Mouse (Mus musculus): ENCODE data around the gene Rfc1. TPM values are rescaled to one million over a fixed set of nuclear protein-coding genes. Genes with fewer than 3 reads are reported as not detected.
A peak's percentile ranks its signal among the peaks of the same experiment; 100 is the strongest.

Rfc1 gene
- polyA plus RNA-seq, 1 experiment from 2014 or later = 28.9 TPM

- Histone ChIP-seq H3K27me3 (replicated peaks; ENCODE audit: control insufficient read depth, insufficient read depth, low read length) (no peaks in the 10 kb centered on the region), H3K4me3 (ENCODE audit: low read depth, low read length) (no peak overlapping the region), H3K9ac (ENCODE audit: low read depth, low read length) (no peak overlapping the region), H3K27ac (ENCODE audit: low read depth, low read length) (no peak overlapping the region), H3K9me3 (ENCODE audit: control insufficient read depth) (no peaks in the 10 kb centered on the region), H3K4me1 (replicated peaks; ENCODE audit: control insufficient read depth, insufficient read depth, low read length) (no peaks in the 10 kb centered on the region), H3K4me2 (replicated peaks; ENCODE audit: low read depth) (no peak overlapping the region), H3K36me3 (ENCODE audit: control insufficient read depth, insufficient read depth) (peaks cover 7% of the 10 kb centered on the region; the same call in 1 of the 2 replicates)
- no peak for ATAC-seq
- peak; percentile 68 for TF ChIP-seq CTCF (IDR thresholded peaks at IDR 0.05; ENCODE audit: low read depth)
- 42% methylated on average over 5 of the region's 5 CpGs for WGBS
Observed at GRCm38 (mm10) chr5:65242740-65243139, 92.7 kb downstream of the Rfc1 start.

DNA sequence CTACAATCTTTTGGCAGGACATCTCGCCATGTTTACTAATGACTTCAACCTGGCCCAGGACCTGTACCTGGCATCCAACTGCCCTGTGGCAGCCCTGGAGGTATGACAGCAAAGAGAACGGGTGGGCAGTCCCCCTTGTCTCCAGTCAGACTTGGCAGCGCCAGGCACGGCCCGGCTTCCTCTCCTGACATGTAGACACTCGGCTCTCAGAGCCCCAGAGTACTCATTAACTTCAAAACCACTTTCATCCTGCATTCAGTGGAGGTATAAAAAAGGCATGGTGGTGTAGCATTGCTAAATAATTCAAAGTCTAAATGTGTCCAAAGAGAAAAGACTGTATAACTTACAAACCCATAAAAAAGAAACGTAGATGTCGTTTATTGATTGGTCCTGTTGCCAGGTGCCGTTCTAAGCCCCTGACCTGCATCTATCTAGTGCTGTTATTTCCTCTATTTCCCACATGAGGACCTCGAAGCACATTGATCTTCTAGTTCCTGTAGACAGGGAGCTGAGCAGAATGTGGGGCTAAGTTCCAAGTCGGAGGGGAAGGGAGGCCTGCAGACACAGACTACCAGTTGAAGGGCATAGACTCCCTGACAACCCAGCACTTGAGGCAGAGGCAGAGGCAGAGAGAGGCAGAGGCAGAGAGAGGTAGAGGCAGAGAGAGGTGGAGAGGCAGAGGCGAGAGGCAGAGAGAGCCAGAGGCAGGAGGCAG, 104.0 kb downstream of the Rfc1 start:
- no peak for ATAC-seq
- H3K4me3 ChIP-seq (ENCODE audit: low read depth, low read length) = no peak overlapping the region
- TF ChIP-seq CTCF (IDR thresholded peaks at IDR 0.05; ENCODE audit: low read depth) = no peak

DNA sequence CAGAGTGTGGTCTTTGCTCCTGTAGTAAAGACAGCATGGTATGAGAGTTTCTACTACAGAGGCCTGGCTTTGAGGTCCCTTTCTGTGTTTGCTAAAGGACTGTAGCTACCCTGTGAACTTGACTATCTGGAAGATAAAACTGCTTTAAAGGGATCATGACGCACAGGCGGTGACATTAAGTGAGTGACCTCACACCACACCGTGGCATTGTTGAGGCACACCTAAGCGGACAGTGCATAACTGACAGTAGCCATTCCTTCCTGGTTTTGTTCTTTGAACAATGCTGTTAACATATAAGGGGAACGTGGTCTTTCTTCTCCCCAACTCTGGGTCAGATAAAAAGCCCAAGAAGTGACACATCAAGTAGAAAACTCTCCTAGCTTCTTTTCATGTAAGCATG, 111.4 kb downstream of the Rfc1 start:
- no peaks in the 10 kb centered on the region for H3K4me1 ChIP-seq (replicated peaks; ENCODE audit: control insufficient read depth, insufficient read depth, low read length)
- no peak overlapping the region for H3K4me2 ChIP-seq (replicated peaks; ENCODE audit: low read depth)
- H3K9ac ChIP-seq (ENCODE audit: low read depth, low read length) = no peak overlapping the region
- H3K9me3 ChIP-seq (ENCODE audit: control insufficient read depth) = no peaks in the 10 kb centered on the region
- ATAC-seq = no peak
- H3K36me3 ChIP-seq (ENCODE audit: control insufficient read depth, insufficient read depth) = 0 out of 2 replicates have a peak, but pooled peaks cover 5% of the 10 kb centered on the region
- WGBS = 73% methylated on average over 5 of the region's 5 CpGs
- TF ChIP-seq CTCF (IDR thresholded peaks at IDR 0.05; ENCODE audit: low read depth) = no peak
- H3K4me3 ChIP-seq (ENCODE audit: low read depth, low read length) = no peak overlapping the region
- no peak overlapping the region for H3K27ac ChIP-seq (ENCODE audit: low read depth, low read length)
- H3K27me3 ChIP-seq (replicated peaks; ENCODE audit: control insufficient read depth, insufficient read depth, low read length) = no peaks in the 10 kb centered on the region

More for the DNA sequence above, 104.0 kb downstream of the Rfc1 start:
- Histone ChIP-seq H3K9ac (ENCODE audit: low read depth, low read length) (no peak overlapping the region), H3K9me3 (ENCODE audit: control insufficient read depth) (no peaks in the 10 kb centered on the region), H3K4me2 (replicated peaks; ENCODE audit: low read depth) (no peak overlapping the region), H3K4me1 (replicated peaks; ENCODE audit: control insufficient read depth, insufficient read depth, low read length) (no peaks in the 10 kb centered on the region), H3K27ac (ENCODE audit: low read depth, low read length) (no peak overlapping the region), H3K27me3 (replicated peaks; ENCODE audit: control insufficient read depth, insufficient read depth, low read length) (no peaks in the 10 kb centered on the region), H3K36me3 (ENCODE audit: control insufficient read depth, insufficient read depth) (0 out of 2 replicates have a peak, but pooled peaks cover 15% of the 10 kb centered on the region)
- WGBS = 53% methylated on average over 12 of the region's 12 CpGs

GRCm38 (mm10) chr5:65221037-65221436, 114.4 kb downstream of the Rfc1 start:
- ATAC-seq = no peak
- Histone ChIP-seq H3K27me3 (replicated peaks; ENCODE audit: control insufficient read depth, insufficient read depth, low read length) (no peaks in the 10 kb centered on the region), H3K27ac (ENCODE audit: low read depth, low read length) (no peak overlapping the region), H3K9ac (ENCODE audit: low read depth, low read length) (no peak overlapping the region), H3K4me3 (ENCODE audit: low read depth, low read length) (no peak overlapping the region), H3K4me1 (replicated peaks; ENCODE audit: control insufficient read depth, insufficient read depth, low read length) (no peaks in the 10 kb centered on the region), H3K4me2 (replicated peaks; ENCODE audit: low read depth) (no peak overlapping the region), H3K36me3 (ENCODE audit: control insufficient read depth, insufficient read depth) (no peaks in the 10 kb centered on the region), H3K9me3 (ENCODE audit: control insufficient read depth) (no peaks in the 10 kb centered on the region)
- TF ChIP-seq CTCF (IDR thresholded peaks at IDR 0.05; ENCODE audit: low read depth) = no peak
- 86% methylated on average over 7 of the region's 7 CpGs for WGBS

- TF ChIP-seq CTCF (IDR thresholded peaks at IDR 0.05; ENCODE audit: low read depth) = no peak
- no peak overlapping the region for H3K9ac ChIP-seq (ENCODE audit: low read depth, low read length)
- 87% methylated on average over 11 of the region's 11 CpGs for WGBS
- H3K27me3 ChIP-seq (replicated peaks; ENCODE audit: control insufficient read depth, insufficient read depth, low read length) = no peaks in the 10 kb centered on the region
- H3K36me3 ChIP-seq (ENCODE audit: control insufficient read depth, insufficient read depth) = no peaks in the 10 kb centered on the region
- no peak overlapping the region for H3K4me3 ChIP-seq (ENCODE audit: low read depth, low read length)
- H3K4me2 ChIP-seq (replicated peaks; ENCODE audit: low read depth) = no peak overlapping the region
- no peak for ATAC-seq
- H3K4me1 ChIP-seq (replicated peaks; ENCODE audit: control insufficient read depth, insufficient read depth, low read length) = no peaks in the 10 kb centered on the region
- H3K27ac ChIP-seq (ENCODE audit: low read depth, low read length) = no peak overlapping the region
- no peaks in the 10 kb centered on the region for H3K9me3 ChIP-seq (ENCODE audit: control insufficient read depth)
Observed at GRCm38 (mm10) chr5:65217305-65218269, 117.9 kb downstream of the Rfc1 start.

DNA sequence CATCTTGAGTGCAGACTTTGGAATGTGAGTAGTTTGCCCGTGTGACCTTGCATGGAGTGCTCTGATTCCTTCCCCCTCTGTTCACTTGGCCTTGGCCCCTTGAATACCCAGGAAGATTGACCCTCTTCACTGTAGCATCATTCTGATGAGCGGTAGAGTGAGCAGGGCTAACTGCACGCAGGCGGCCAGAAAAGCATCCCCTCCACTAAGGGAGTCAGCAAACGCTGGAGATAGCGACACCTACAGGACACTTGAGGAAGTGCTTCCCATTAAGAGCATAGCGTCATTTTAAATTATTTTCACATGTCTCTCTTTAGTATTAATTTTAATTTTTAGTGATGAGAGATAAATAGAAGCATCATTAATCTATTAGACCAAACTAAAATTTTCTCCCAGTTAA, 122.1 kb downstream of the Rfc1 start:
- 30% methylated on average over 7 of the region's 7 CpGs for WGBS
- TF ChIP-seq CTCF (IDR thresholded peaks at IDR 0.05; ENCODE audit: low read depth) = peak; percentile 90
- no peaks in the 10 kb centered on the region for H3K9me3 ChIP-seq (ENCODE audit: control insufficient read depth)
- no peak overlapping the region for H3K4me2 ChIP-seq (replicated peaks; ENCODE audit: low read depth)
- H3K4me3 ChIP-seq (ENCODE audit: low read depth, low read length) = no peak overlapping the region
- no peaks in the 10 kb centered on the region for H3K36me3 ChIP-seq (ENCODE audit: control insufficient read depth, insufficient read depth)
- no peak overlapping the region for H3K9ac ChIP-seq (ENCODE audit: low read depth, low read length)
- H3K27ac ChIP-seq (ENCODE audit: low read depth, low read length) = no peak overlapping the region
- no peaks in the 10 kb centered on the region for H3K4me1 ChIP-seq (replicated peaks; ENCODE audit: control insufficient read depth, insufficient read depth, low read length)
- no peaks in the 10 kb centered on the region for H3K27me3 ChIP-seq (replicated peaks; ENCODE audit: control insufficient read depth, insufficient read depth, low read length)
- no peak for ATAC-seq

Other genes starting within 250 kb of the Rfc1 start
- 1.0 and 1.4 TPM in 2 replicates for gene Tmem156, start 243.5 kb downstream of the Rfc1 start, polyA plus RNA-seq (2015; fragmentation: Nextera tagmentation; extraction: Ambion mirVana)
- 7.7 and 8.1 TPM in 2 replicates for gene Klhl5, start 228.1 kb downstream of the Rfc1 start, polyA plus RNA-seq (2015; fragmentation: Nextera tagmentation; extraction: Ambion mirVana)
- 1.7 TPM in 2 replicates for gene Wdr19, start 136.0 kb downstream of the Rfc1 start, polyA plus RNA-seq (2015; fragmentation: Nextera tagmentation; extraction: Ambion mirVana)
- 2.6 and 3.8 TPM in 2 replicates for gene Klb, start 12.6 kb upstream of the Rfc1 start, polyA plus RNA-seq (2015; fragmentation: Nextera tagmentation; extraction: Ambion mirVana)
- gene Rpl9, start 55.8 kb upstream of the Rfc1 start, polyA plus RNA-seq (2015; fragmentation: Nextera tagmentation; extraction: Ambion mirVana) = 650 and 657 TPM in 2 replicates
- 40.6 and 41.9 TPM in 2 replicates for gene Lias, start 55.8 kb upstream of the Rfc1 start, polyA plus RNA-seq (2015; fragmentation: Nextera tagmentation; extraction: Ambion mirVana)
- 298 and 303 TPM in 2 replicates for gene Ugdh, start 100.3 kb upstream of the Rfc1 start, polyA plus RNA-seq (2015; fragmentation: Nextera tagmentation; extraction: Ambion mirVana)
- not detected in 2 replicates for gene Gm43552, start 157.2 kb upstream of the Rfc1 start, polyA plus RNA-seq (2015; fragmentation: Nextera tagmentation; extraction: Ambion mirVana)
- 250 and 257 TPM in 2 replicates for gene Smim14, start 201.5 kb upstream of the Rfc1 start, polyA plus RNA-seq (2015; fragmentation: Nextera tagmentation; extraction: Ambion mirVana)
- 102 and 111 TPM in 2 replicates for gene Ube2k, start 201.6 kb upstream of the Rfc1 start, polyA plus RNA-seq (2015; fragmentation: Nextera tagmentation; extraction: Ambion mirVana)

All from intestine, postnatal 0 days (tissue).